Mouse (Mus musculus) stomach, postnatal 0 days (tissue): Measurements from ENCODE around the gene Tmem198b.

Experiments
- CTCF ChIP-seq: IDR thresholded peaks from 2 replicates; pipeline ENCODE4 v1.5.1; 2016; ENCODE audit warnings: antibody characterized with exemption, low read depth, mild to moderate bottlenecking, moderate library complexity
- EP300 ChIP-seq: optimal IDR thresholded peaks from 2 replicates; pipeline ENCODE3; 2016; ENCODE audit warnings: antibody characterized with exemption

- peak; percentile 84 for TF ChIP-seq EP300
- peak; percentile 57 for TF ChIP-seq CTCF
Observed at GRCm38 (mm10) chr10:128805092-128806000, 1.2 kb upstream of the Tmem198b start.
